Mouse (Mus musculus): ENCODE data around the gene Cfdp1. TPM values are rescaled to one million over a fixed set of nuclear protein-coding genes. Genes with fewer than 3 reads are reported as not detected.

Cfdp1 gene
- polyA plus RNA-seq, 1 experiment from 2014 or later, result 220 TPM

GRCm38 (mm10) chr8:111887479-111887878, 33.4 kb upstream of the Cfdp1 start:
- H3K4me1 ChIP-seq (ENCODE audit: insufficient read depth, low read length), result peaks cover 17% of the 10 kb centered on the region
- ATAC-seq (ENCODE audit: low FRiP score, low TSS enrichment), result no peak
- H3K4me2 ChIP-seq (replicated peaks; ENCODE audit: low read depth, low read length), result no peak overlapping the region
- H3K27me3 ChIP-seq (ENCODE audit: insufficient read depth, low read length), result peaks cover 30% of the 10 kb centered on the region
- no peak overlapping the region for H3K27ac ChIP-seq (ENCODE audit: low read length)
- H3K9ac ChIP-seq (replicated peaks; ENCODE audit: low read length), result no peak overlapping the region
- H3K9me3 ChIP-seq (ENCODE audit: low read length), result no peaks in the 10 kb centered on the region
- WGBS, result 89% methylated on average over 1 of the region's 1 CpGs
- no peak overlapping the region for H3K4me3 ChIP-seq (ENCODE audit: low read length)
- H3K36me3 ChIP-seq (ENCODE audit: insufficient read depth, low read length), result no peaks in the 10 kb centered on the region

GRCm38 (mm10) chr8:111883615-111884014, 29.5 kb upstream of the Cfdp1 start:
- 88% methylated on average over 4 of the region's 4 CpGs for WGBS
- no peak for ATAC-seq (ENCODE audit: low FRiP score, low TSS enrichment)

GRCm38 (mm10) chr8:111881591-111881990, 27.5 kb upstream of the Cfdp1 start:
- peaks cover 3% of the 10 kb centered on the region; the same call in 1 of the 2 replicates for H3K4me1 ChIP-seq (ENCODE audit: insufficient read depth, low read length)
- no peak overlapping the region for H3K27ac ChIP-seq (ENCODE audit: low read length)
- H3K27me3 ChIP-seq (ENCODE audit: insufficient read depth, low read length), result no peaks in the 10 kb centered on the region
- H3K9ac ChIP-seq (replicated peaks; ENCODE audit: low read length), result no peak overlapping the region
- H3K36me3 ChIP-seq (ENCODE audit: insufficient read depth, low read length), result no peaks in the 10 kb centered on the region
- H3K4me3 ChIP-seq (ENCODE audit: low read length), result no peak overlapping the region
- H3K4me2 ChIP-seq (replicated peaks; ENCODE audit: low read depth, low read length), result no peak overlapping the region
- no peaks in the 10 kb centered on the region for H3K9me3 ChIP-seq (ENCODE audit: low read length)
- no peak for ATAC-seq (ENCODE audit: low FRiP score, low TSS enrichment)
- WGBS, result 2% methylated on average over 2 of the region's 2 CpGs

More at GRCm38 (mm10) chr8:111883615-111884014, 29.5 kb upstream of the Cfdp1 start:
- Histone ChIP-seq H3K36me3 (ENCODE audit: insufficient read depth, low read length) (no peaks in the 10 kb centered on the region), H3K9me3 (ENCODE audit: low read length) (no peaks in the 10 kb centered on the region), H3K27me3 (ENCODE audit: insufficient read depth, low read length) (no peaks in the 10 kb centered on the region), H3K9ac (replicated peaks; ENCODE audit: low read length) (no peak overlapping the region), H3K4me1 (ENCODE audit: insufficient read depth, low read length) (peaks cover 9% of the 10 kb centered on the region), H3K27ac (ENCODE audit: low read length) (no peak overlapping the region), H3K4me3 (ENCODE audit: low read length) (no peak overlapping the region), H3K4me2 (replicated peaks; ENCODE audit: low read depth, low read length) (no peak overlapping the region)

- no peaks in the 10 kb centered on the region for H3K27me3 ChIP-seq (ENCODE audit: insufficient read depth, low read length)
- H3K4me2 ChIP-seq (replicated peaks; ENCODE audit: low read depth, low read length), result no peak overlapping the region
- no peak overlapping the region for H3K4me3 ChIP-seq (ENCODE audit: low read length)
- 70% methylated on average over 9 of the region's 9 CpGs for WGBS
- no peak for ATAC-seq (ENCODE audit: low FRiP score, low TSS enrichment)
- no peaks in the 10 kb centered on the region for H3K9me3 ChIP-seq (ENCODE audit: low read length)
- no peak overlapping the region for H3K27ac ChIP-seq (ENCODE audit: low read length)
- H3K36me3 ChIP-seq (ENCODE audit: insufficient read depth, low read length), result no peaks in the 10 kb centered on the region
- no peak overlapping the region for H3K9ac ChIP-seq (replicated peaks; ENCODE audit: low read length)
- peaks cover 3% of the 10 kb centered on the region; the same call in 1 of the 2 replicates for H3K4me1 ChIP-seq (ENCODE audit: insufficient read depth, low read length)
Measured at GRCm38 (mm10) chr8:111877711-111878110, 23.6 kb upstream of the Cfdp1 start.

GRCm38 (mm10) chr8:111876355-111876948, 22.4 kb upstream of the Cfdp1 start, which contains the start of gene Tmem170:
TSS of gene Tmem170 (minus strand) at chr8:111876750.
- Histone ChIP-seq H3K9ac (replicated peaks; ENCODE audit: low read length) (peak within 1 kb of the TSS; percentile 88), H3K4me2 (replicated peaks; ENCODE audit: low read depth, low read length) (peak within 1 kb of the TSS; percentile 84), H3K9me3 (ENCODE audit: low read length) (no peaks in the 10 kb centered on the region), H3K36me3 (ENCODE audit: insufficient read depth, low read length) (no peaks in the 10 kb centered on the region), H3K4me1 (ENCODE audit: insufficient read depth, low read length) (peaks cover 3% of the 10 kb centered on the region; the same call in 1 of the 2 replicates), H3K27ac (ENCODE audit: low read length) (peak within 1 kb of the TSS; percentile 86), H3K27me3 (ENCODE audit: insufficient read depth, low read length) (no peaks in the 10 kb centered on the region), H3K4me3 (ENCODE audit: low read length) (peak within 1 kb of the TSS; percentile 81)
- WGBS, result 0% methylated on average over 44 of the region's 53 CpGs
- ATAC-seq (ENCODE audit: low FRiP score, low TSS enrichment), result peak; percentile 98

GRCm38 (mm10) chr8:111875758-111876157, 21.7 kb upstream of the Cfdp1 start:
- Histone ChIP-seq H3K9me3 (ENCODE audit: low read length) (no peaks in the 10 kb centered on the region), H3K27me3 (ENCODE audit: insufficient read depth, low read length) (no peaks in the 10 kb centered on the region), H3K4me2 (replicated peaks; ENCODE audit: low read depth, low read length) (peak overlapping the region; percentile 84), H3K4me3 (ENCODE audit: low read length) (peak overlapping the region; percentile 81), H3K4me1 (ENCODE audit: insufficient read depth, low read length) (peaks cover 3% of the 10 kb centered on the region; the same call in 1 of the 2 replicates), H3K36me3 (ENCODE audit: insufficient read depth, low read length) (no peaks in the 10 kb centered on the region), H3K9ac (replicated peaks; ENCODE audit: low read length) (peak overlapping the region; percentile 88), H3K27ac (ENCODE audit: low read length) (peak overlapping the region; percentile 86)
- no peak for ATAC-seq (ENCODE audit: low FRiP score, low TSS enrichment)
- WGBS, result 8% methylated on average over 9 of the region's 9 CpGs

- Histone ChIP-seq H3K27me3 (ENCODE audit: insufficient read depth, low read length) (no peaks in the 10 kb centered on the region), H3K4me2 (replicated peaks; ENCODE audit: low read depth, low read length) (no peak overlapping the region), H3K9ac (replicated peaks; ENCODE audit: low read length) (no peak overlapping the region), H3K4me1 (ENCODE audit: insufficient read depth, low read length) (no peaks in the 10 kb centered on the region), H3K27ac (ENCODE audit: low read length) (no peak overlapping the region), H3K36me3 (ENCODE audit: insufficient read depth, low read length) (no peaks in the 10 kb centered on the region), H3K9me3 (ENCODE audit: low read length) (no peaks in the 10 kb centered on the region), H3K4me3 (ENCODE audit: low read length) (no peak overlapping the region)
- ATAC-seq (ENCODE audit: low FRiP score, low TSS enrichment), result no peak
- 79% methylated on average over 3 of the region's 3 CpGs for WGBS
Measured at GRCm38 (mm10) chr8:111871278-111871677, 17.2 kb upstream of the Cfdp1 start.

GRCm38 (mm10) chr8:111870379-111870778, 16.3 kb upstream of the Cfdp1 start:
- Histone ChIP-seq H3K9me3 (ENCODE audit: low read length) (no peaks in the 10 kb centered on the region), H3K9ac (replicated peaks; ENCODE audit: low read length) (no peak overlapping the region), H3K27me3 (ENCODE audit: insufficient read depth, low read length) (no peaks in the 10 kb centered on the region), H3K4me2 (replicated peaks; ENCODE audit: low read depth, low read length) (no peak overlapping the region), H3K4me3 (ENCODE audit: low read length) (no peak overlapping the region), H3K4me1 (ENCODE audit: insufficient read depth, low read length) (no peaks in the 10 kb centered on the region), H3K36me3 (ENCODE audit: insufficient read depth, low read length) (peaks cover 4% of the 10 kb centered on the region; the same call in 1 of the 2 replicates), H3K27ac (ENCODE audit: low read length) (no peak overlapping the region)
- ATAC-seq (ENCODE audit: low FRiP score, low TSS enrichment), result no peak
- 80% methylated on average over 3 of the region's 3 CpGs for WGBS

GRCm38 (mm10) chr8:111868664-111869063, 14.6 kb upstream of the Cfdp1 start:
- H3K27ac ChIP-seq (ENCODE audit: low read length), result no peak overlapping the region
- no peak overlapping the region for H3K9ac ChIP-seq (replicated peaks; ENCODE audit: low read length)
- H3K4me3 ChIP-seq (ENCODE audit: low read length), result no peak overlapping the region
- no peaks in the 10 kb centered on the region for H3K27me3 ChIP-seq (ENCODE audit: insufficient read depth, low read length)
- no peak for ATAC-seq (ENCODE audit: low FRiP score, low TSS enrichment)
- H3K36me3 ChIP-seq (ENCODE audit: insufficient read depth, low read length), result peaks cover 4% of the 10 kb centered on the region; the same call in 1 of the 2 replicates
- H3K4me2 ChIP-seq (replicated peaks; ENCODE audit: low read depth, low read length), result no peak overlapping the region
- H3K9me3 ChIP-seq (ENCODE audit: low read length), result no peaks in the 10 kb centered on the region
- H3K4me1 ChIP-seq (ENCODE audit: insufficient read depth, low read length), result no peaks in the 10 kb centered on the region
- 44% methylated on average over 2 of the region's 2 CpGs for WGBS

- no peak overlapping the region for H3K9ac ChIP-seq (replicated peaks; ENCODE audit: low read length)
- WGBS, result 71% methylated on average over 6 of the region's 6 CpGs
- no peak overlapping the region for H3K4me2 ChIP-seq (replicated peaks; ENCODE audit: low read depth, low read length)
- ATAC-seq (ENCODE audit: low FRiP score, low TSS enrichment), result 0 out of 2 replicates have a peak, but pooled peaks have one; percentile 65
- H3K4me1 ChIP-seq (ENCODE audit: insufficient read depth, low read length), result no peaks in the 10 kb centered on the region
- no peaks in the 10 kb centered on the region for H3K9me3 ChIP-seq (ENCODE audit: low read length)
- no peak overlapping the region for H3K27ac ChIP-seq (ENCODE audit: low read length)
- H3K4me3 ChIP-seq (ENCODE audit: low read length), result no peak overlapping the region
- no peaks in the 10 kb centered on the region for H3K27me3 ChIP-seq (ENCODE audit: insufficient read depth, low read length)
- H3K36me3 ChIP-seq (ENCODE audit: insufficient read depth, low read length), result peaks cover 4% of the 10 kb centered on the region; the same call in 1 of the 2 replicates
Measured at GRCm38 (mm10) chr8:111865857-111866256, 11.8 kb upstream of the Cfdp1 start.

Measured in kidney, embryonic 16.5 days (tissue).